Mouse (Mus musculus): Measurements from ENCODE around the gene Smok3c. TPM values are rescaled to one million over a fixed set of nuclear protein-coding genes. Genes with fewer than 3 reads are reported as not detected.

Gene Smok3c
- polyA plus RNA-seq (2015; fragmentation: Nextera tagmentation; extraction: Ambion mirVana): not detected in 2 replicates

GRCm38 (mm10) chr5:138052894-138053293, at the start of gene Smok3c:
Smok3c (plus strand) TSS chr5:138053194.

GRCm38 (mm10) chr5:138020961-138021479, 32.0 kb upstream of the Smok3c start, which contains the start of the genes Smok3a and Smok3b:
Smok3a (plus strand) TSS chr5:138021261.
Smok3b (plus strand) TSS chr5:138021429.

GRCm38 (mm10) chr5:138084996-138085395, 32.0 kb downstream of the Smok3c start, which contains the start of gene Zkscan1:
Zkscan1 (plus strand) TSS chr5:138085084.

Other genes starting within 250 kb of the Smok3c start
- 84.3 and 85.3 TPM in 2 replicates for gene Pilra, start 216.9 kb upstream of the Smok3c start, polyA plus RNA-seq (2015; fragmentation: Nextera tagmentation; extraction: Ambion mirVana)
- gene Pilrb1, start 195.1 kb upstream of the Smok3c start, polyA plus RNA-seq (2015; fragmentation: Nextera tagmentation; extraction: Ambion mirVana): 0.79 and 4.1 TPM in 2 replicates
- 0.71 and 3.5 TPM in 2 replicates for gene Pilrb2, start 181.4 kb upstream of the Smok3c start, polyA plus RNA-seq (2015; fragmentation: Nextera tagmentation; extraction: Ambion mirVana)
- gene Cyp3a13, start 131.6 kb upstream of the Smok3c start, polyA plus RNA-seq (2015; fragmentation: Nextera tagmentation; extraction: Ambion mirVana): 0.24 and 0.42 TPM in 2 replicates
- gene Gjc3, start 90.1 kb upstream of the Smok3c start, polyA plus RNA-seq (2015; fragmentation: Nextera tagmentation; extraction: Ambion mirVana): 0.33 and 0.45 TPM in 2 replicates
- 0.28 and 0.48 TPM in 2 replicates for gene Azgp1, start 71.7 kb upstream of the Smok3c start, polyA plus RNA-seq (2015; fragmentation: Nextera tagmentation; extraction: Ambion mirVana)
- gene Smok3a, start 31.9 kb upstream of the Smok3c start, polyA plus RNA-seq (2015; fragmentation: Nextera tagmentation; extraction: Ambion mirVana): not detected in 2 replicates
- not detected in 2 replicates for gene Smok3b, start 31.8 kb upstream of the Smok3c start, polyA plus RNA-seq (2015; fragmentation: Nextera tagmentation; extraction: Ambion mirVana)
- gene Zkscan1, start 31.9 kb downstream of the Smok3c start, polyA plus RNA-seq (2015; fragmentation: Nextera tagmentation; extraction: Ambion mirVana): 5.8 and 7.2 TPM in 2 replicates
- gene Zscan21, start 63.7 kb downstream of the Smok3c start, polyA plus RNA-seq (2015; fragmentation: Nextera tagmentation; extraction: Ambion mirVana): 23.5 and 26.3 TPM in 2 replicates
- gene Zfp113, start 102.5 kb downstream of the Smok3c start, polyA plus RNA-seq (2015; fragmentation: Nextera tagmentation; extraction: Ambion mirVana): 6.8 and 7.5 TPM in 2 replicates
- 224 and 240 TPM in 2 replicates for gene Cops6, start 107.9 kb downstream of the Smok3c start, polyA plus RNA-seq (2015; fragmentation: Nextera tagmentation; extraction: Ambion mirVana)
- 9.8 and 10.3 TPM in 2 replicates for gene Ap4m1, start 118.8 kb downstream of the Smok3c start, polyA plus RNA-seq (2015; fragmentation: Nextera tagmentation; extraction: Ambion mirVana)
- 38.7 and 44.9 TPM in 2 replicates for gene Mcm7, start 119.2 kb downstream of the Smok3c start, polyA plus RNA-seq (2015; fragmentation: Nextera tagmentation; extraction: Ambion mirVana)
- 33.7 and 34.9 TPM in 2 replicates for gene Taf6, start 134.3 kb downstream of the Smok3c start, polyA plus RNA-seq (2015; fragmentation: Nextera tagmentation; extraction: Ambion mirVana)
- 21.2 and 22.7 TPM in 2 replicates for gene Cnpy4, start 134.3 kb downstream of the Smok3c start, polyA plus RNA-seq (2015; fragmentation: Nextera tagmentation; extraction: Ambion mirVana)
- 8.4 and 9.6 TPM in 2 replicates for gene Mblac1, start 141.1 kb downstream of the Smok3c start, polyA plus RNA-seq (2015; fragmentation: Nextera tagmentation; extraction: Ambion mirVana)
- 0.42 and 0.51 TPM in 2 replicates for gene Nxpe5, start 172.7 kb downstream of the Smok3c start, polyA plus RNA-seq (2015; fragmentation: Nextera tagmentation; extraction: Ambion mirVana)
- gene Lamtor4, start 202.3 kb downstream of the Smok3c start, polyA plus RNA-seq (2015; fragmentation: Nextera tagmentation; extraction: Ambion mirVana): 71.9 and 85.1 TPM in 2 replicates
- 2.6 and 2.7 TPM in 2 replicates for gene BC037034, start 210.8 kb downstream of the Smok3c start, polyA plus RNA-seq (2015; fragmentation: Nextera tagmentation; extraction: Ambion mirVana)
- gene Gal3st4, start 219.6 kb downstream of the Smok3c start, polyA plus RNA-seq (2015; fragmentation: Nextera tagmentation; extraction: Ambion mirVana): 1.9 and 2.0 TPM in 2 replicates
- gene Gm43720, start 226.8 kb downstream of the Smok3c start, polyA plus RNA-seq (2015; fragmentation: Nextera tagmentation; extraction: Ambion mirVana): 0.12 and 0.25 TPM in 2 replicates
- gene Gpc2, start 226.8 kb downstream of the Smok3c start, polyA plus RNA-seq (2015; fragmentation: Nextera tagmentation; extraction: Ambion mirVana): 1.4 and 1.5 TPM in 2 replicates
- gene Stag3, start 227.0 kb downstream of the Smok3c start, polyA plus RNA-seq (2015; fragmentation: Nextera tagmentation; extraction: Ambion mirVana): 0.61 and 1.1 TPM in 2 replicates